Mouse (Mus musculus) liver, embryonic 14.5 days (tissue): ENCODE measurements at regions not wholly inside any gene's neighbourhood (a gene's known extent, or its start where the extent isn't known, plus 50 kb on each side); places are given as distances from the start of the nearest gene placed in this dataset.

Experiments used
- ATAC-seq: fragments of 200-750 bp; cut with Nextera tagmentation; 2 replicates; pipeline ENCODE4 v1.8.0; 2017; ENCODE audit warnings: moderate number of reproducible peaks, mild to moderate bottlenecking, moderate library complexity; ENCODE audit not compliant: insufficient read depth
- DNase-seq, 3 experiments: peaks; one replicate each; pipeline ENCODE4 v3.0.0-alpha.2; 2012 to 2013; ENCODE audit warnings: low read depth in 3 of 3, low spot score in 3 of 3
- H3K27ac ChIP-seq: fragments of 300-500 bp; sonication (generic); 2 replicates; pipeline ENCODE4 v1.5.1; 2014; ENCODE audit warnings: moderate library complexity, mild to moderate bottlenecking, control low read depth, inconsistent platforms
- H3K27me3 ChIP-seq: fragments of 300-500 bp; sonication (generic); 2 replicates; pipeline ENCODE4 v1.6.1; 2014; ENCODE audit warnings: mild to moderate bottlenecking, low read length, moderate library complexity; ENCODE audit not compliant: control insufficient read depth, insufficient read depth
- H3K36me3 ChIP-seq: fragments of 300-500 bp; sonication (generic); replicated peaks from 2 replicates; pipeline ENCODE4 v1.6.1; 2014; ENCODE audit warnings: low read depth; ENCODE audit not compliant: control insufficient read depth, insufficient read depth
- H3K4me1 ChIP-seq, 2 experiments: fragments of 200-500 bp in 1 of 2; fragments of 300-500 bp in 1 of 2; sonication (generic) in 1 of 2; replicated peaks; 2 replicates each; pipeline ENCODE4 v1.6.1; 2012 to 2014; ENCODE audit warnings: antibody characterized with exemption in 1 of 2, inconsistent platforms in 1 of 2, low read length in 1 of 2; ENCODE audit not compliant: control insufficient read depth in 2 of 2, insufficient read depth in 2 of 2
- H3K4me2 ChIP-seq: fragments of 300-500 bp; sonication (generic); 2 replicates; pipeline ENCODE4 v1.6.1; 2014; ENCODE audit warnings: low read depth, mild to moderate bottlenecking, control low read depth, moderate library complexity
- H3K4me3 ChIP-seq, 2 experiments: fragments of 200-500 bp in 1 of 2; fragments of 300-500 bp in 1 of 2; sonication (generic) in 1 of 2; 2 replicates each; pipeline ENCODE4 v1.5.1; 2012 to 2014; ENCODE audit warnings: low read depth in 2 of 2, low read length in 2 of 2, mild to moderate bottlenecking in 2 of 2, control low read depth in 1 of 2, inconsistent platforms in 1 of 2, moderate library complexity in 1 of 2; ENCODE audit not compliant: insufficient read depth in 1 of 2
- H3K9ac ChIP-seq: fragments of 300-500 bp; sonication (generic); replicated peaks from 2 replicates; pipeline ENCODE4 v1.6.1; 2014; ENCODE audit warnings: mild to moderate bottlenecking, control low read depth, moderate library complexity
- H3K9me3 ChIP-seq: fragments of 300-500 bp; sonication (generic); 2 replicates; pipeline ENCODE4 v1.6.1; 2016; ENCODE audit warnings: low read length, mixed read lengths; ENCODE audit not compliant: control insufficient read depth
- CTCF ChIP-seq: IDR thresholded peaks from 2 replicates; pipeline ENCODE4 v1.5.1; 2016; ENCODE audit warnings: antibody characterized with exemption, low read depth, control low read depth
- EP300 ChIP-seq: IDR thresholded peaks from 2 replicates; pipeline ENCODE4 v1.6.1; 2016; ENCODE audit warnings: antibody characterized with exemption, low read depth
- WGBS: fragments of 180-500 bp; shearing (Covaris S2); extraction: QIAGEN DNeasy Blood & Tissue Kit; methylation state at CpG from one replicate; pipeline ENCODE4 v1.1.7; 2014; ENCODE audit not compliant: insufficient replicate concordance; 5-methylcytosine and 5-hydroxymethylcytosine counted together

DNA sequence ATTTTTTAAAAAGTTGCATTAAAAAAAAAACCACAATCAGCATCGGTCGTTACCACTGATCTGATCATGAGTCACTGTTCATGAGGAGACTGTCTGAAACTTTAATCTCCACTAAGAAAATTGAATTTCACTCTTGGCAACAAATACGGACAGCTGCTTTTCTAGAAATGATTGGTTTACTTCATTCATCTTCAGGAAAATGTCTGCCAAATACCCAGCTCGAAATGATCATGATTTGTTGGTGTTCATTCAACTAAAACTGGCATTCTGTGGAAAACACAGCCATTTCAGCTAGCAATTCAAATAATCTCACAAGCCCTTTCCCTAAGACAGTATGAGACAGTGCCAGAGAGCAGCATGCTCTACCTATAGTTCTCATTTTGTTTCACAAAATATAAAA, 312.7 kb upstream of the Gm21798 start:
- ATAC-seq (no peak), DNase-seq (no peak)
- H3K4me3 ChIP-seq: no peak overlapping the region
- WGBS: 63% methylated on average over 4 of the region's 4 CpGs
- no peak for TF ChIP-seq EP300
- TF ChIP-seq CTCF: no peak
- H3K9ac ChIP-seq: no peak overlapping the region
- no peak overlapping the region for H3K27ac ChIP-seq
- no peaks in the 10 kb centered on the region for H3K4me1 ChIP-seq
- no peaks in the 10 kb centered on the region for H3K27me3 ChIP-seq
- no peaks in the 10 kb centered on the region for H3K9me3 ChIP-seq
- no peak overlapping the region for H3K4me2 ChIP-seq
- H3K36me3 ChIP-seq: no peaks in the 10 kb centered on the region

DNA sequence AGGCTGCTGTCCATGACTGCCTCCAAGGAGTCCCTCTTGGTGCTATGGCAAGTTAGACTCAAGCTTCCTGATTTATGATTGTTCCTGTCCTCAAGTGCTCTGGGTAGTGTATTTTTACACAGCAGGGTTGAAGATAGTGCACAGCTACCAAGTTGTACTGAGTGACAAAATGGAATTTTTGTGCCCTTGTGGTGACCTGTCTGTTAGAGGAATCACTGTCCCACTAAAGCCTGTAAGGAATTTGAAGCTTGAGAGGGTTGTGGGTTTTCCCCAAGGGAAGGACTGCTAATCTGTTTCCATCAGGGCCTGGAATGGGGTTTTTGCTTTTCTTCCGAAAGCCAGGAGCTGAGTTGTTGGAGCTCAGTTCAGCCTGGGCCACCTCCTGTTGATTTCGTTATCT, 306.8 kb upstream of the Gm21798 start:
- Histone ChIP-seq H3K4me1 (no peaks in the 10 kb centered on the region), H3K27me3 (no peaks in the 10 kb centered on the region), H3K4me3 (no peak overlapping the region), H3K9me3 (no peaks in the 10 kb centered on the region), H3K36me3 (no peaks in the 10 kb centered on the region), H3K4me2 (no peak overlapping the region), H3K9ac (no peak overlapping the region), H3K27ac (no peak overlapping the region)
- ATAC-seq (no peak), DNase-seq (no peak)
- 52% methylated on average over 2 of the region's 2 CpGs for WGBS
- TF ChIP-seq CTCF (no peak), EP300 (no peak)

DNA sequence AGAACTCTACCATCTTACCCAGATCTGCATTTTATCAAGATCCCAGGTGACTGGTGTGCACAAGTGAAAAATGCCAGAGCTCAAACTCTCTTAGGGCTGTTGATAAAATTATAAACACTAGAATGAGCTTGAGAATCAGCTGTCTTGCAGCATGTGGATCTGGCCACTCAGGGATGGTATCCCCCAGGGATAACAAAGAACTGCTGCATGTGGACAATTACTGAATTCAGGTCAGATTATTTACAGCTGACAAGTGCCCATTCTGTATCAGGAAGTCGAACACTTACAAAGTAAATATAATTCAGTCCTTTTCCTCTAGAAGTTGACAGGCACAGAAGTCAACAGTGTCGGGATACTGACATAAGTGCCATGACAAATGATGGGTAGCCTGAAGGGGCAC, 306.3 kb upstream of the Gm21798 start:
- Histone ChIP-seq H3K9ac (no peak overlapping the region), H3K27ac (no peak overlapping the region), H3K9me3 (no peaks in the 10 kb centered on the region), H3K27me3 (no peaks in the 10 kb centered on the region), H3K4me2 (no peak overlapping the region), H3K4me1 (no peaks in the 10 kb centered on the region), H3K4me3 (no peak overlapping the region), H3K36me3 (no peaks in the 10 kb centered on the region)
- DNase-seq (no peak), ATAC-seq (no peak)
- WGBS: 24% methylated on average over 2 of the region's 2 CpGs
- TF ChIP-seq EP300: no peak
- no peak for TF ChIP-seq CTCF

DNA sequence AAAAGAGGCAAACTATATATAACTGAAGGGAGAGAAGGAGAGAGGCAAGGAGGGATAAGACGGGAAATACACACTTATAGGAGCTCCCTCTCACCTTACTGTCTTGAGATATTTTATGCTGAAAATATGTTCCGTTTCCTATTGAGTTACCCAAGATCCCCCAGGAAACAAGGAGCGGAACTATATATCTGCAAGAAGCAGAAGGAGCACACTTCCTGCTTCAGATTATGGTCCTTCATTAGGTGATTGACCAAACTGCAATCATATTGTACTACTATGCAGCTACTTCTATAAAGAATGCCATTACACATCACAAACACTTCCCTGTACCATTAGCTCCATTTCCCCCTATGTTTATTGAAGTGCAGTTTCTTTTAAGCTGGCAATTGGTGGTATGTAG, 304.9 kb upstream of the Gm21798 start:
- H3K4me1 ChIP-seq: no peaks in the 10 kb centered on the region
- DNase-seq (no peak), ATAC-seq (no peak)
- H3K4me3 ChIP-seq: no peak overlapping the region
- 42% methylated on average over 3 of the region's 3 CpGs for WGBS
- no peaks in the 10 kb centered on the region for H3K27me3 ChIP-seq
- H3K9me3 ChIP-seq: no peaks in the 10 kb centered on the region
- TF ChIP-seq EP300 (no peak), CTCF (no peak)
- H3K36me3 ChIP-seq: no peaks in the 10 kb centered on the region
- no peak overlapping the region for H3K9ac ChIP-seq
- no peak overlapping the region for H3K4me2 ChIP-seq
- no peak overlapping the region for H3K27ac ChIP-seq

DNA sequence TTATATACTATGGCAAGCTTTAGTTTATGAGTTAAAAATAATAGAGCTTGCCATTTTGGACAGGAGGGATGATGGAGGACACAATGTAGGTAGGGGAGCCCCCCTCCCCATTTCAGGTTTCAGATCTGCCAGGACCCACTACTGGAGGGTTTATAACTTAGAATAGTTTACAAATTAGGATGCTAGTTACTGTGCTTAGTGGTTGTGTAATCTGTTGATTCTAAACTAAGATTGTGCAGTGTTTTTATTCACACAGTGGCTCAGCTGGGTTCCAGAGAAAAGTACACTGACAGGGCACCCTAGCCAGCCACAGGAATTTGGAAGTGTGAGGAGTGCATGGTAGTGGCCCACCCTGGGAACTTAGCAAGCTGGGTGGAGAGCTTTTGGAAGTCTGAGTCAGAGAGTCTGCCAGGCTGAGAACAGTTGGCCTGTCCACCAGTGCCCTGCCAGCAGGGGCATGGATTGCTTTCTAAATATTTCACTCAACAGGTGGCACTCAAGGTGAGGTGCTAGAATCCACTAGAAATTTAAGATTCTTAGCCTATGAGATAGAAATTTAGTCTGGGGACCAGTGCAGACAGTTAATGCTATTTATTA, 303.9 kb upstream of the Gm21798 start:
- Histone ChIP-seq H3K4me2 (no peak overlapping the region), H3K9ac (no peak overlapping the region), H3K27me3 (no peaks in the 10 kb centered on the region), H3K4me3 (no peak overlapping the region), H3K4me1 (no peaks in the 10 kb centered on the region), H3K9me3 (no peaks in the 10 kb centered on the region), H3K36me3 (no peaks in the 10 kb centered on the region), H3K27ac (no peak overlapping the region)
- ATAC-seq (no peak), DNase-seq (no peak)
- no peak for TF ChIP-seq EP300
- no peak for TF ChIP-seq CTCF
